Comparison of ENCODE assay signal across 8 mouse cellular contexts in the genomic region with DNA sequence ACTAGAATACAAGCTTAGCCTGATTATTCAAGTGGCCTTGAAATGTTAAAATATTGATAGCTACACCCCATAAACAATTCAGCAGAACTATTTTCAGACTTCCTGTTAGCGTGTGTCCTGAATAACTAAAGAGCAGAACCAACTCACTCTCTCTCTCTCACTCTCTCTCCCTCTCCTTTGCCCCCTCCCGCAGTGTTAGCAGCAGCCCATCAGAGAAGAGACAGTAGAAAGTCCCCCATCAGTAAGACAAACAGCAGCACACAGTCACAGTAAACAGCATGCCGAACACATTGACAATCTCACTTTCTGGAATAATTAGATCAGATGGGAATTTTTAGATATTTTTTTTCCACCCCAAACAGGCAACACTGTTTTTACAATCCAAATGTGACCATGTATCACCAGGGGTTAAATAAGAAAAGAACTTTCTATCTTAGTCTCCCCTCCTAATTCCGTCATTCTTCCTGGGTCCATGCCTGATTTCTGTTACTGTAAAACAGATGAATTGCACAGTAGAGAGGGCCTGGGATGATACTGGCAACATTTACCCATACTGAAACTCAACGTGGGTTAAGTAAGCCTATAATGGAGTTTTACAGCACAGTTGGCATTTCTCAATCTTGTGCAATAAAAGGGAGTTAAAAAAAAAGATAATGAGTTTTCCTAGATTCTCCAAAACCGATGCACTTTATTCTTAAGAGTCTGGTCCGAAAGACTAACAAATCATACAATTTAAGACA. TPM values are rescaled to one million over a fixed set of nuclear protein-coding genes. Genes with fewer than 3 reads are reported as not detected.
DNase-seq lines count a peak whose midpoint lies in the region; ATAC-seq and TF ChIP-seq lines count a peak whose summit lies in the region.

No protein-coding gene starts in this region.

- 31% methylated on average over 7 of the region's 7 CpGs for WGBS in liver, embryonic 11.5 days
- WGBS in stomach, embryonic 14.5 days: 36% methylated on average over 7 of the region's 7 CpGs

- H3K36me3 ChIP-seq in G1E (replicated peaks): peaks cover 4% of the 10 kb centered on the region
- no peaks in the 10 kb centered on the region for H3K36me3 ChIP-seq in liver, embryonic 11.5 days (ENCODE audit: control insufficient read depth, insufficient read depth, low read length)
- no peaks in the 10 kb centered on the region for H3K36me3 ChIP-seq in stomach, embryonic 14.5 days (ENCODE audit: control insufficient read depth, insufficient read depth, low read length)

- H3K4me1 ChIP-seq in G1E (ENCODE audit: insufficient read depth, low read depth, low read length): peaks cover 4% of the 10 kb centered on the region
- peaks cover 13% of the 10 kb centered on the region; the same call in 1 of the 2 replicates for H3K4me1 ChIP-seq in liver, embryonic 11.5 days (replicated peaks; ENCODE audit: control insufficient read depth, insufficient read depth, low read length)
- H3K4me1 ChIP-seq in stomach, embryonic 14.5 days (ENCODE audit: control insufficient read depth, insufficient read depth, low read length): peaks cover 9% of the 10 kb centered on the region; the same call in 1 of the 2 replicates

- H3K9me3 ChIP-seq in G1E (replicated peaks): 0 out of 2 replicates have a peak, but pooled peaks cover 8% of the 10 kb centered on the region
- no peaks in the 10 kb centered on the region for H3K9me3 ChIP-seq in liver, embryonic 11.5 days (ENCODE audit: control insufficient read depth, low read length)
- no peaks in the 10 kb centered on the region for H3K9me3 ChIP-seq in stomach, embryonic 14.5 days (ENCODE audit: control insufficient read depth, low read depth, low read length)

- peaks cover 5% of the 10 kb centered on the region for H3K27me3 ChIP-seq in G1E (ENCODE audit: insufficient read depth, low read length)
- no peaks in the 10 kb centered on the region for H3K27me3 ChIP-seq in liver, embryonic 11.5 days (replicated peaks; ENCODE audit: control insufficient read depth, insufficient read depth, low read length)
- no peaks in the 10 kb centered on the region for H3K27me3 ChIP-seq in stomach, embryonic 14.5 days (ENCODE audit: control insufficient read depth, insufficient read depth, low read length)

- ATAC-seq in G1E (ENCODE audit: extremely low read depth, insufficient number of reproducible peaks, low FRiP score, poor library complexity, severe bottlenecking): no peak
- ATAC-seq in liver, embryonic 11.5 days (replicated peaks; ENCODE audit: low FRiP score): no peak
- ATAC-seq in stomach, embryonic 14.5 days (ENCODE audit: insufficient number of reproducible peaks, insufficient read depth, low FRiP score, low read depth): no peak

- no peak for TF ChIP-seq CTCF in gastrocnemius, adult 2 months (IDR thresholded peaks at IDR 0.05)
- no peak for TF ChIP-seq CTCF in G1E (IDR thresholded peaks at IDR 0.05; ENCODE audit: low read depth, low read length)

- H3K4me2 ChIP-seq in liver, embryonic 11.5 days: peak overlapping the region; percentile 94
- H3K4me2 ChIP-seq in stomach, embryonic 14.5 days (replicated peaks; ENCODE audit: low read depth, low read length): peak overlapping the region; percentile 91

- H3K9ac ChIP-seq in liver, embryonic 11.5 days (ENCODE audit: low read depth, low read length): peak overlapping the region; percentile 35; the same call in 1 of the 2 replicates
- no peak overlapping the region for H3K9ac ChIP-seq in stomach, embryonic 14.5 days (replicated peaks; ENCODE audit: low read depth, low read length)

- H3K4me3 ChIP-seq in gastrocnemius, adult 2 months: peak overlapping the region; percentile 94
- H3K4me3 ChIP-seq in G1E (ENCODE audit: low read depth, low read length): peak overlapping the region; percentile 47; the same call in 1 of the 2 replicates
- peak overlapping the region; percentile 84 for H3K4me3 ChIP-seq in liver, embryonic 11.5 days (ENCODE audit: low read depth, low read length)
- peak overlapping the region; percentile 83; the same call in 1 of the 2 replicates for H3K4me3 ChIP-seq in stomach, embryonic 14.5 days (ENCODE audit: low read depth, low read length)

- no peak for DNase-seq in gastrocnemius, adult 2 months
- DNase-seq in gastrocnemius, postnatal 14 days: no peak
- no peak for DNase-seq in G1E (ENCODE audit: low spot score)
- peak; percentile 18 to 33 for DNase-seq in heart, adult 9 months (ENCODE audit: low spot score in 2 of 2)
- DNase-seq in liver, embryonic 11.5 days (ENCODE audit: low spot score): no peak
- no peak for DNase-seq in spleen, postnatal 10 days (ENCODE audit: low spot score in 2 of 2)
- DNase-seq in spleen, postnatal 4 days (ENCODE audit: low spot score in 2 of 2): no peak

- intact Hi-C loops in gastrocnemius, adult 2 months (cut with DNase I): no loop called here
- intact Hi-C loops in gastrocnemius, postnatal 14 days (cut with DNase I; ENCODE audit: low total_unique reads): no loop called here

- peak overlapping the region; percentile 94 for H3K27ac ChIP-seq in gastrocnemius, adult 2 months
- no peak overlapping the region for H3K27ac ChIP-seq in liver, embryonic 11.5 days (ENCODE audit: low read depth, low read length)
- no peak overlapping the region for H3K27ac ChIP-seq in stomach, embryonic 14.5 days (ENCODE audit: low read length)

RNA-seq across cellular contexts. Expression of a gene that starts 2.0 kb away (rescaled TPM):
- 10 to 100 TPM; 15.9 to 16.5 TPM for total RNA-seq in gastrocnemius, adult 2 months (2021)
- 10 to 100 TPM; 12.1 to 14.5 TPM for total RNA-seq in gastrocnemius, postnatal 14 days (2021)
- total RNA-seq in G1E (2014; fragmentation: Nextera tagmentation): 23.6 and 31.0 TPM in 2 replicates
- total RNA-seq in G1E (2017): 16.4 and 16.8 TPM in 2 replicates
- polyA plus RNA-seq in G1E (2012): 5.3 and 5.6 TPM in 2 replicates
- 21.0 and 23.6 TPM in 2 replicates for polyA plus RNA-seq in liver, embryonic 11.5 days (2014; fragmentation: Nextera tagmentation; extraction: Ambion mirVana)
- 19.6 and 23.5 TPM in 2 replicates for polyA plus RNA-seq in stomach, embryonic 14.5 days (2014; fragmentation: Nextera tagmentation; extraction: Ambion mirVana)

Comparison
In these comparisons a context has a peak if more than half of its experiments do, and no peak if none do; other contexts are left out.
1. DNase-seq: peak in heart, adult 9 months (2 of 2); none in gastrocnemius, adult 2 months (single experiment), gastrocnemius, postnatal 14 days (single experiment), G1E (single experiment), liver, embryonic 11.5 days (single experiment), spleen, postnatal 10 days (0 of 2) and spleen, postnatal 4 days (0 of 2).
2. Peak in every context shown above with its lines, with median percentiles within 50 percentile points of each other: H3K4me3 ChIP-seq.